Mouse (Mus musculus) CD4-positive naive resting alpha-beta T cell, adult 76 days (primary cell): ENCODE measurements around the gene Ercc6l. TPM values are rescaled to one million over a fixed set of nuclear protein-coding genes. Genes with fewer than 3 reads are reported as not detected.

Source experiments
- total RNA-seq: library from RNA; stranded (reverse); gene quantifications from one replicate; pipeline ENCODE4 v1.2.4, GENCODE M21; 2023

The Ercc6l gene
- 1.9 TPM for total RNA-seq

DNA sequence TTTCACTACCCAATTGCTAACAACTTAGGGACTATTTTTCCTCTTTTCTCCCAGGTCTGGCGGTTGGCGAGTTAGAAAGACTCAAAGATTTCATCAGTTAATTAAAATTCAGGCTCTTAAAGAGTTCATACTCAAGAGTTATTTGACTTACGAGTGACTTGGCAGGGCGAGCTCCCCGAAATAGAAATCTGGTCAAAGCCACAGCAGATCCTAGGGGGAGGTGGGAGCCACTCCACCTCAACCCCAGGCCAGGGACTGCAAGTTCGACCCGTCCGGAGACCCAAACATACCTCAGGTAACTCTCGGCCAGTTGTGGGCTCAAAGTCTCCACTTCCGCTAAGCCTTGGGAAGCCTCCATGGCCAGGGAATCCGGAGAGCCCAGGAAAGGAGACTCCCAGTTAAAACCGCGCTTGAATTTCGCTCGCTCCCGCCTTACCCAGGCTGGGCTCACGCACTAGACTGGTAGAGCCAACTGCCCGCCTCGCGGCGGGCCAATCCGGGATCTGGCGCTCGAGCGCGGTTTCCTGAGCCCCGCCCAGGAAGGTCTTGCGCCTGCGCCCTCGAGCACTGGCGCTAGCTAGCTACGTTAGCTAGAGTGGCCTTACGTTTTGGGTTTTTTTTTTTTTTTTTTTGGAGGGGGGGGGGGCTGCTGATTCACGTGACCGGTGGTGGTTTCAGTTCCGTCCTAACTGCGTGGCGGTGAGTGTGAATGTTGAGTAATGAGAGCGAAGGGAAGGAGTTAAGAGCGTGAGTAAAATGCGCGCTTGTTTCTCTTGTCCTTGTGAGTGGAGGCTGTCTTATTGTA, at the start of gene Ercc6l:
Gene Ercc6l (minus strand): TSS at position 474 of the 805 bp plus-strand sequence.

GRCm38 (mm10) chrX:102188712-102189497, 32.0 kb upstream of the Ercc6l start, which contains the start of gene Rps4x:
Gene Rps4x (minus strand): TSS chrX:102189394.

DNA sequence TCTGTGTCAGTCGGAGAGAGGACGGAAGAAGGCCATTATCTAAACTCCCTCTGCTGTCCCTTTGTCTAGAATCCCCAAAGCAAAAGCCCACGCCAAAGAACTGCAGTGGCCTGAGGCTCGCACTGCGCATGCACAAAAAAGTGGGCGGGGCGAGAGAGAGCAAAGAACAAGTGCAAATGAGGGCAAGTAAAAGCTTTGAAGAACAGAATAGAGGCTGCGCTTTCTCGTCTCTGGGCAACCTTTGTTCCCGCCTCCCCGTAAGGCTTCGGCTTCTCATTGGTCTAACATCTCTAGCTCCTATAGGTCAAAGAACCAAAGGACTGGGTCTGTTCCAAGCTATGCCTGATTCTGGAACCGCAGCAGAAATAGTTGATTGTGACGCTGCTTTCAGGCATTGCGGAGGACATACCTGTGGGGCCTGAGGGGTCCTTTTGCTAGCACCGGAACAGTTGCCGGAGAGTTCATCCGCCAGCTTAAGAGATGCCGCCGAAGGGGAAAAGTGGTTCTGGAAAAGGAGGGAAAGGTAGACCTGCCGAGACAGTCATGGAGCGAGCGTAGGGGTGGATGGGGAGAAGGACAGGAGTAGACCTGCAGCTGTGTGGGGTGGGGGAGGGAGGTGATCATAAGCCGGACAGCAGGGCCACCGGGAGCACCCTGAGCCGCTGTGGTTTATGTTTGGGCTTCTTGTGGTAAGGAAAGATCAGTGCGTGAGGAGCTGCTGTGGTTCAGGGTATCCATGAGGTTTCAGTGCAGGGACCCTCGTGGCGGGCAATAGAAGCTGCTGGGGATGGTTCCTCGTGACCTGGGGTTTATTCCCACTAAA, 37.6 kb downstream of the Ercc6l start, which contains the start of gene Pin4:
Gene Pin4 (plus strand): TSS at position 406 of the 823 bp plus-strand sequence.

Other genes starting within 250 kb of the Ercc6l start
- 0.59 TPM for gene Rtl5, start 85.8 kb downstream of the Ercc6l start, total RNA-seq
- gene Pin4, start 37.6 kb downstream of the Ercc6l start, total RNA-seq = 12.2 TPM
- 3,836 TPM for gene Rps4x, start 32.3 kb upstream of the Ercc6l start, total RNA-seq
- not detected for gene Cited1, start 95.1 kb upstream of the Ercc6l start, total RNA-seq